Mouse (Mus musculus) stomach, postnatal 0 days (tissue): ENCODE measurements around the gene Lrch1. TPM values are rescaled to one million over a fixed set of nuclear protein-coding genes. Genes with fewer than 3 reads are reported as not detected.

Experiments used
- ATAC-seq: fragments of 200-750 bp; cut with Nextera tagmentation; 2 replicates; pipeline ENCODE4 v1.8.0; 2017; ENCODE audit not compliant: low FRiP score, low TSS enrichment
- DNase-seq: peaks from one replicate; pipeline ENCODE4 v3.0.0-alpha.2; 2016; ENCODE audit warnings: low spot score
- H3K27ac ChIP-seq: fragments of 300-500 bp; sonication (generic); replicated peaks from 2 replicates; pipeline ENCODE4 v1.5.1; 2014; ENCODE audit warnings: mild to moderate bottlenecking, control low read depth
- H3K27me3 ChIP-seq: fragments of 300-500 bp; sonication (generic); 2 replicates; pipeline ENCODE4 v1.6.1; 2014; ENCODE audit warnings: low read length; ENCODE audit not compliant: control insufficient read depth, insufficient read depth
- H3K36me3 ChIP-seq: fragments of 300-500 bp; sonication (generic); 2 replicates; pipeline ENCODE4 v1.6.1; 2014; ENCODE audit warnings: low read length, mixed read lengths; ENCODE audit not compliant: control insufficient read depth, insufficient read depth
- H3K4me1 ChIP-seq: fragments of 300-500 bp; sonication (generic); replicated peaks from 2 replicates; pipeline ENCODE4 v1.6.1; 2014; ENCODE audit warnings: antibody characterized with exemption; ENCODE audit not compliant: control insufficient read depth, insufficient read depth
- H3K4me2 ChIP-seq: fragments of 300-500 bp; sonication (generic); replicated peaks from 2 replicates; pipeline ENCODE4 v1.6.1; 2014; ENCODE audit warnings: low read depth, mild to moderate bottlenecking, control low read depth, moderate library complexity
- H3K4me3 ChIP-seq: fragments of 300-500 bp; sonication (generic); 2 replicates; pipeline ENCODE4 v1.5.1; 2014; ENCODE audit warnings: low read depth, low read length, control low read depth
- H3K9ac ChIP-seq: fragments of 300-500 bp; sonication (generic); 2 replicates; pipeline ENCODE4 v1.6.1; 2014; ENCODE audit warnings: mild to moderate bottlenecking, low read length, control low read depth, mixed read lengths
- H3K9me3 ChIP-seq: fragments of 300-500 bp; sonication (generic); 2 replicates; pipeline ENCODE4 v1.6.1; 2016; ENCODE audit warnings: low read length; ENCODE audit not compliant: control insufficient read depth
- CTCF ChIP-seq: IDR thresholded peaks from 2 replicates; pipeline ENCODE4 v1.5.1; 2016; ENCODE audit warnings: antibody characterized with exemption, low read depth, mild to moderate bottlenecking, moderate library complexity
- EP300 ChIP-seq: optimal IDR thresholded peaks from 2 replicates; pipeline ENCODE3; 2016; ENCODE audit warnings: antibody characterized with exemption
- WGBS: fragments of 180-500 bp; shearing (Covaris S2); extraction: QIAGEN DNeasy Blood & Tissue Kit; methylation state at CpG from one replicate; pipeline ENCODE4 v1.1.7; 2014; 5-methylcytosine and 5-hydroxymethylcytosine counted together
- polyA plus RNA-seq: library from polyadenylated mRNA; unstranded; fragments of >200 nt; fragmentation: Nextera tagmentation; extraction: Ambion mirVana; gene quantifications from 2 replicates; pipeline ENCODE4 v1.2.1, GENCODE M21; 2015

The Lrch1 gene
- polyA plus RNA-seq, 1 experiment from 2014 or later = 11.7 TPM

- TF ChIP-seq CTCF (no peak), EP300 (no peak)
- H3K9ac ChIP-seq = no peak overlapping the region
- peaks cover 10% of the 10 kb centered on the region for H3K4me1 ChIP-seq
- DNase-seq = no peak
- ATAC-seq = no peak
- H3K36me3 ChIP-seq = 0 out of 2 replicates have a peak, but pooled peaks cover 2% of the 10 kb centered on the region
- no peaks in the 10 kb centered on the region for H3K9me3 ChIP-seq
- H3K4me3 ChIP-seq = no peak overlapping the region
- H3K27ac ChIP-seq = no peak overlapping the region
- no peak overlapping the region for H3K4me2 ChIP-seq
- H3K27me3 ChIP-seq = no peaks in the 10 kb centered on the region
- 90% methylated on average over 9 of the region's 9 CpGs for WGBS
Measured at GRCm38 (mm10) chr14:74861456-74861855, 86.2 kb downstream of the Lrch1 start.

DNA sequence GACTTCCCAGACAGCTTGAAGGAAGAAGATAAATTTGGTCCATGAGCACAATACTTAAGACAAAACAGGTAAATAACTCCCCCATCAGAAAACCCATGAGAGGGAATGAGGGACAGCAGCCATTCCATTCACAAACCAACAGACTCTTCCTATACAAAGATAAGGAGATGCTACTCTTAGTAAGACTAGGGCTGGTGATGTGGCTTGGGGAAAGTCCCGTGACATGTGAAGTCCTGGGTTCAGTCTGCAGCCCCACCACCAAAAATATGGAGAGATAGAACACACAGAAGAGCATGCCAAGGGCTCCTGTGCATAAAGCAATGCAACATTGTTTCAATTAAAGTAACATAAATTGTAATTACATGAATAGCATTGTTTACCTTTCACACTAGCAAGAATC, 88.5 kb downstream of the Lrch1 start:
- TF ChIP-seq EP300 = no peak
- 0 out of 2 replicates have a peak, but pooled peaks cover 2% of the 10 kb centered on the region for H3K36me3 ChIP-seq
- no peaks in the 10 kb centered on the region for H3K27me3 ChIP-seq
- 0 out of 2 replicates have a peak, but pooled peaks cover 2% of the 10 kb centered on the region for H3K4me1 ChIP-seq
- DNase-seq = no peak
- no peaks in the 10 kb centered on the region for H3K9me3 ChIP-seq
- H3K9ac ChIP-seq = no peak overlapping the region
- no peak overlapping the region for H3K4me3 ChIP-seq
- no peak overlapping the region for H3K4me2 ChIP-seq
- H3K27ac ChIP-seq = no peak overlapping the region
- no peak for ATAC-seq
- WGBS = 89% methylated on average over 1 of the region's 1 CpGs

GRCm38 (mm10) chr14:74855429-74855828, 92.2 kb downstream of the Lrch1 start:
- TF ChIP-seq CTCF (no peak), EP300 (no peak)
- H3K9ac ChIP-seq = no peak overlapping the region
- no peak overlapping the region for H3K4me3 ChIP-seq
- no peaks in the 10 kb centered on the region for H3K27me3 ChIP-seq
- H3K9me3 ChIP-seq = no peaks in the 10 kb centered on the region
- H3K4me1 ChIP-seq = peaks cover 4% of the 10 kb centered on the region; the same call in 1 of the 2 replicates
- ATAC-seq (no peak), DNase-seq (no peak)
- H3K4me2 ChIP-seq = no peak overlapping the region
- no peak overlapping the region for H3K27ac ChIP-seq
- H3K36me3 ChIP-seq = 0 out of 2 replicates have a peak, but pooled peaks cover 2% of the 10 kb centered on the region
- WGBS = 91% methylated on average over 8 of the region's 8 CpGs

DNA sequence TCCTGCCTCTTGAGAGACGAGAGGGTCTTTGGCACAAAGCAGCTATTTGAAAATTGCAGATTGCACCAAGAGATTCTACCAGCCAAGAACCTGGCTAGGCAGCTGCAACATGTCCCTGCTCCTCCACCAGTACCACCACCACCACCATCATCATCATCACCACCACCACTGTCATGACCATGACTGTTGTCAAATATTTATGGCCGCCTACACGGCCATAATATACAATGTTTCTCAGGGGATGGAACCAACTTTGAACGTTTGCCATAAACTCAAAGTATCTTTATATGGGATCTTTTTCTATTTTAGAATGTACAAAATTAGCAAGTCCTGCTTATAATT, 93.9 kb downstream of the Lrch1 start:
- Histone ChIP-seq H3K9ac (no peak overlapping the region), H3K27me3 (no peaks in the 10 kb centered on the region), H3K9me3 (no peaks in the 10 kb centered on the region), H3K36me3 (0 out of 2 replicates have a peak, but pooled peaks cover 2% of the 10 kb centered on the region), H3K4me3 (no peak overlapping the region), H3K4me2 (no peak overlapping the region), H3K27ac (peak overlapping the region; percentile 82), H3K4me1 (peaks cover 4% of the 10 kb centered on the region; the same call in 1 of the 2 replicates)
- WGBS = 60% methylated on average over 4 of the region's 4 CpGs
- no peak for ATAC-seq
- TF ChIP-seq CTCF (no peak), EP300 (no peak)
- no peak for DNase-seq

DNA sequence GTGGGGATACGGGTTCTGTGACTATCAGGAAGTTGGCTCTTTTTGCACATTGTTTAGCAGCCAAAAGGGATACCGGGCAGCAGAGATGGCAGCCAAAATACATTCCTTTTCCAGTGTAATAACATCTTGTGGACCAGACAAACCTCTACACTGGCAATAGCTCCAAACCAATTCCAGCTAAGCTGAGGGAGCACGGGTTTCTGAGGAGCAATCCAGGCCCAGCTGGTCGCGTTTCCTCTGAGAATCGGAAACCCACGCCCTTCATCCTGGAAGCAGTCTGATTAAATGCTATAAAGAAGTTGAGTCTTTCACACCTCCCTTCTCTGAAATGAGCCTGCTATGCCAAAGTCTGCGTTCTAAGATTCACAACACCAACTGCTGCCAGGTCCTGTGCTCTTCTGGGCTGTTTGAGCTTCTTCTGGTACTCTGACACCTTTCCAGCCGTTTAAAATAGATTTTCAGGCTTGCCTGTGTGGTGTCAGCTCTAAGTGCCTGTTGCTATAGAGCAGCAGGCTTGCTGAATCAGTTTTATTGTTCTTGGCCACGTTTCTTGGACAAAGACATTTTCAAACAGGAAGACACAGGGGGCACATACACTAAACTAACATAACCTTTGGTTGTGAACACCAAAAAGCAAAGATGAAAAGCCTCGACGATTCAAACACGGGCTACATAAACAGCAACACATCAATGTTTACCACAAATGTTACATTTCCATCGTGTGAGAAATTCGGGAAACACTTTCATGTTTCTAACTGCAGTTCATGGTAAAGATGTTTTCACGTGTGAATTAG, 94.5 kb downstream of the Lrch1 start:
- DNase-seq = peak; percentile 40
- no peak for TF ChIP-seq CTCF
- no peak for TF ChIP-seq EP300
- WGBS = 8% methylated on average over 16 of the region's 16 CpGs

GRCm38 (mm10) chr14:74851866-74852265, 95.8 kb downstream of the Lrch1 start:
- peak; percentile 70 for DNase-seq
- H3K4me1 ChIP-seq = peaks cover 4% of the 10 kb centered on the region; the same call in 1 of the 2 replicates
- TF ChIP-seq EP300 = no peak
- no peak for TF ChIP-seq CTCF
- peak overlapping the region; percentile 50 for H3K27ac ChIP-seq
- peak; percentile 67 for ATAC-seq
- WGBS = 29% methylated on average over 9 of the region's 9 CpGs
- H3K36me3 ChIP-seq = no peaks in the 10 kb centered on the region
- H3K4me3 ChIP-seq = no peak overlapping the region
- H3K9me3 ChIP-seq = no peaks in the 10 kb centered on the region
- H3K27me3 ChIP-seq = no peaks in the 10 kb centered on the region
- H3K4me2 ChIP-seq = 0 out of 2 replicates have a peak overlapping the region, but pooled peaks have one; percentile 24
- H3K9ac ChIP-seq = no peak overlapping the region

More for the DNA sequence above, 94.5 kb downstream of the Lrch1 start:
- H3K36me3 ChIP-seq = 0 out of 2 replicates have a peak, but pooled peaks cover 2% of the 10 kb centered on the region
- no peaks in the 10 kb centered on the region for H3K9me3 ChIP-seq
- H3K4me1 ChIP-seq = peaks cover 4% of the 10 kb centered on the region; the same call in 1 of the 2 replicates
- ATAC-seq = 0 out of 2 replicates have a peak, but pooled peaks have one; percentile 32
- no peak overlapping the region for H3K4me3 ChIP-seq
- H3K27me3 ChIP-seq = no peaks in the 10 kb centered on the region
- no peak overlapping the region for H3K9ac ChIP-seq
- peak overlapping the region; percentile 24; the same call in 1 of the 2 replicates for H3K4me2 ChIP-seq
- H3K27ac ChIP-seq = peak overlapping the region; percentile 82
